9 mouse cellular contexts compared by ENCODE assay signal in the genomic region with DNA sequence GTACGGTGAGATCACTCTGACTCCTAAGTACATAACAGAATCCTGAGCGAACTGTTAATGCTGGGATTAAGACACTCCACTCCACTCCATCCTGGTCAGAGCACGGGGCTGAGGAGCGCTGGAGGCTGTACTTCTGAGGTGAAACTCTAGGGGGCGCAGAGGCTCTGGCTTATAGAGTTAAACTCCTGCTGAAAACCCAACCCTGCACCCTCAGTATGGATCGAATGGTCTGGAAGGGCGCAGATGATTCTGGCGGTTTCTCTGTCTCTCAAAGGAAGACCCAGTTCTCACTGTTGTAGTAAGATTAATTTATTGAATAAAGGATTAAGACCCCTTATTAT. TPM values are rescaled to one million over a fixed set of nuclear protein-coding genes. Genes with fewer than 3 reads are reported as not detected.
DNase-seq lines count a peak whose midpoint lies in the region; ATAC-seq lines count a peak whose summit lies in the region.
"Had no signal": no experiment of that assay in that cellular context is flagged by ENCODE, and none has a peak within 500 bp of the region (broad histone marks: within the 10 kb centered on the region; RNA-seq: fewer than 3 reads in every experiment).

No protein-coding gene starts in this region.

- no peak overlapping the region for H3K27ac ChIP-seq in intestine, embryonic 14.5 days (ENCODE audit: low read depth)
- no peak overlapping the region for H3K27ac ChIP-seq in limb, embryonic 11.5 days (replicated peaks; ENCODE audit: low read depth, low read length)

- no peaks in the 10 kb centered on the region for H3K9me3 ChIP-seq in intestine, embryonic 14.5 days (ENCODE audit: control insufficient read depth, low read length)
- H3K9me3 ChIP-seq in limb, embryonic 11.5 days (ENCODE audit: control insufficient read depth, low read length): no peaks in the 10 kb centered on the region

- ATAC-seq in erythroid progenitor cell, adult 5-6 weeks (replicated peaks; ENCODE audit: low FRiP score, poor library complexity, severe bottlenecking): 0 out of 2 replicates have a peak, but pooled peaks have one; percentile 53
- ATAC-seq in intestine, embryonic 14.5 days (replicated peaks; ENCODE audit: low FRiP score, low TSS enrichment, low read depth): no peak
- no peak for ATAC-seq in limb, embryonic 11.5 days (ENCODE audit: insufficient number of reproducible peaks, low FRiP score, low TSS enrichment, low read depth)

- H3K36me3 ChIP-seq in intestine, embryonic 14.5 days (ENCODE audit: control insufficient read depth, insufficient read depth, low read length): no peaks in the 10 kb centered on the region
- no peaks in the 10 kb centered on the region for H3K36me3 ChIP-seq in limb, embryonic 11.5 days (ENCODE audit: control insufficient read depth, insufficient read depth, low read length)

- no peak overlapping the region for H3K4me3 ChIP-seq in intestine, embryonic 14.5 days (ENCODE audit: low read depth, low read length)
- H3K4me3 ChIP-seq in limb, embryonic 11.5 days (ENCODE audit: low read depth, low read length): no peak overlapping the region

- peak; percentile 25 for DNase-seq in right cerebral cortex, adult 18-20 months
- no peak for DNase-seq in right cerebral cortex, postnatal 36 days (ENCODE audit: low spot score in 2 of 2)
- peak; percentile 50 for DNase-seq in brain, adult 2 months (ENCODE audit: low read depth, low spot score)
- DNase-seq in intestine, embryonic 14.5 days (ENCODE audit: low spot score): peak; percentile 88
- peak; percentile 81 for DNase-seq in limb, embryonic 11.5 days (ENCODE audit: low spot score)
- peak; percentile 35 to 52 for DNase-seq in natural killer cell, adult 2 months (ENCODE audit: low spot score in 2 of 2)
- peak; percentile 53 to 65 for DNase-seq in urinary bladder, adult 18-20 months (ENCODE audit: low spot score in 2 of 2)

- H3K4me2 ChIP-seq in intestine, embryonic 14.5 days (ENCODE audit: low read length): no peak overlapping the region
- H3K4me2 ChIP-seq in limb, embryonic 11.5 days (ENCODE audit: low read depth, severe bottlenecking): no peak overlapping the region

- peaks cover 17% of the 10 kb centered on the region for H3K27me3 ChIP-seq in intestine, embryonic 14.5 days (replicated peaks; ENCODE audit: control insufficient read depth, insufficient read depth, low read length)
- peaks cover 13% of the 10 kb centered on the region for H3K27me3 ChIP-seq in limb, embryonic 11.5 days (ENCODE audit: control insufficient read depth, insufficient read depth, low read length)

- H3K9ac ChIP-seq in intestine, embryonic 14.5 days (ENCODE audit: low read length): no peak overlapping the region
- no peak overlapping the region for H3K9ac ChIP-seq in limb, embryonic 11.5 days (ENCODE audit: low read length)

- no peaks in the 10 kb centered on the region for H3K4me1 ChIP-seq in intestine, embryonic 14.5 days (replicated peaks; ENCODE audit: control insufficient read depth, insufficient read depth, low read length)
- H3K4me1 ChIP-seq in limb, embryonic 11.5 days (ENCODE audit: control insufficient read depth, insufficient read depth, low read length): no peaks in the 10 kb centered on the region

- 21% methylated on average over 8 of the region's 8 CpGs for WGBS in intestine, embryonic 14.5 days
- 27% methylated on average over 8 of the region's 8 CpGs for WGBS in limb, embryonic 11.5 days

RNA-seq across cellular contexts. Expression of a gene that starts 8.1 kb away (rescaled TPM):
- total RNA-seq in erythroid progenitor cell, adult 5-6 weeks (2015; ENCODE audit: low replicate concordance): 2.5 TPM in 1 of 2 replicates, not detected in the other
- not detected in 2 replicates for total RNA-seq in erythroid progenitor cell, adult 5-6 weeks (2017; ENCODE audit: low replicate concordance)
- polyA plus RNA-seq in intestine, embryonic 14.5 days (2014; fragmentation: Nextera tagmentation; extraction: Ambion mirVana): 2.5 and 3.1 TPM in 2 replicates
- polyA plus RNA-seq in limb, embryonic 11.5 days (2014; fragmentation: Nextera tagmentation; extraction: Ambion mirVana): 0.23 TPM in 1 of 2 replicates, not detected in the other

RNA-seq across cellular contexts. Expression of a gene that starts 23.3 kb away (rescaled TPM):
- not detected in 2 replicates for total RNA-seq in erythroid progenitor cell, adult 5-6 weeks (2015; ENCODE audit: low replicate concordance)
- total RNA-seq in erythroid progenitor cell, adult 5-6 weeks (2017; ENCODE audit: low replicate concordance): not detected in 2 replicates
- 0.32 and 0.37 TPM in 2 replicates for polyA plus RNA-seq in intestine, embryonic 14.5 days (2014; fragmentation: Nextera tagmentation; extraction: Ambion mirVana)
- polyA plus RNA-seq in limb, embryonic 11.5 days (2014; fragmentation: Nextera tagmentation; extraction: Ambion mirVana): 0.25 and 0.51 TPM in 2 replicates

RNA-seq across cellular contexts. Expression of a gene that starts 27.9 kb away (rescaled TPM):
- 1.4 TPM in 1 of 2 replicates, not detected in the other for total RNA-seq in erythroid progenitor cell, adult 5-6 weeks (2015; ENCODE audit: low replicate concordance)
- total RNA-seq in erythroid progenitor cell, adult 5-6 weeks (2017; ENCODE audit: low replicate concordance): not detected in 2 replicates
- 3.4 and 4.4 TPM in 2 replicates for polyA plus RNA-seq in intestine, embryonic 14.5 days (2014; fragmentation: Nextera tagmentation; extraction: Ambion mirVana)
- 0.41 and 0.74 TPM in 2 replicates for polyA plus RNA-seq in limb, embryonic 11.5 days (2014; fragmentation: Nextera tagmentation; extraction: Ambion mirVana)

RNA-seq across cellular contexts. Expression of a gene that starts 28.6 kb away (rescaled TPM):
- not detected in 2 replicates for total RNA-seq in erythroid progenitor cell, adult 5-6 weeks (2015; ENCODE audit: low replicate concordance)
- not detected in 2 replicates for total RNA-seq in erythroid progenitor cell, adult 5-6 weeks (2017; ENCODE audit: low replicate concordance)
- 0.22 and 0.24 TPM in 2 replicates for polyA plus RNA-seq in intestine, embryonic 14.5 days (2014; fragmentation: Nextera tagmentation; extraction: Ambion mirVana)
- 0.12 TPM in 1 of 2 replicates, not detected in the other for polyA plus RNA-seq in limb, embryonic 11.5 days (2014; fragmentation: Nextera tagmentation; extraction: Ambion mirVana)
- total RNA-seq: gastrocnemius, adult 8-10 months had no signal

RNA-seq across cellular contexts. Expression of a gene that starts 39.8 kb away (rescaled TPM):
- total RNA-seq in erythroid progenitor cell, adult 5-6 weeks (2015; ENCODE audit: low replicate concordance): 7.6 and 8.4 TPM in 2 replicates
- 0.23 and 10.7 TPM in 2 replicates for total RNA-seq in erythroid progenitor cell, adult 5-6 weeks (2017; ENCODE audit: low replicate concordance)
- 89.3 and 91.4 TPM in 2 replicates for polyA plus RNA-seq in intestine, embryonic 14.5 days (2014; fragmentation: Nextera tagmentation; extraction: Ambion mirVana)
- polyA plus RNA-seq in limb, embryonic 11.5 days (2014; fragmentation: Nextera tagmentation; extraction: Ambion mirVana): 79.8 and 79.9 TPM in 2 replicates

Comparison
In these comparisons a context has a peak if more than half of its experiments do, and no peak if none do; other contexts are left out.
1. DNase-seq: peak in right cerebral cortex, adult 18-20 months (single experiment), brain, adult 2 months (single experiment), intestine, embryonic 14.5 days (single experiment), limb, embryonic 11.5 days (single experiment), natural killer cell, adult 2 months (2 of 2) and urinary bladder, adult 18-20 months (2 of 2); none in right cerebral cortex, postnatal 36 days (0 of 2).